Mouse (Mus musculus) heart, embryonic 16.5 days (tissue): Measurements from ENCODE around the gene Ccr6. TPM values are rescaled to one million over a fixed set of nuclear protein-coding genes. Genes with fewer than 3 reads are reported as not detected.
"Not testable (repeated sequence)": the region's sequence is repeated elsewhere in the genome, so short reads cannot be mapped to it uniquely, and the experiment has no call there.

ENCODE experiments used
- ATAC-seq: fragments of 200-750 bp; cut with Nextera tagmentation; replicated peaks from 2 replicates; pipeline ENCODE4 v1.8.0; 2017; ENCODE audit warnings: moderate number of reproducible peaks; ENCODE audit not compliant: insufficient read depth, low FRiP score; ENCODE audit errors: extremely low read depth
- H3K27ac ChIP-seq: fragments of 300-500 bp; sonication (generic); 2 replicates; pipeline ENCODE4 v1.5.1; 2014; ENCODE audit warnings: mild to moderate bottlenecking, low read length, control low read depth, moderate library complexity
- H3K27me3 ChIP-seq: fragments of 300-500 bp; sonication (generic); 2 replicates; pipeline ENCODE4 v1.6.1; 2014; ENCODE audit warnings: low read length, mixed read lengths; ENCODE audit not compliant: control insufficient read depth, insufficient read depth
- H3K36me3 ChIP-seq: fragments of 300-500 bp; sonication (generic); 2 replicates; pipeline ENCODE4 v1.6.1; 2014; ENCODE audit not compliant: control insufficient read depth, insufficient read depth
- H3K4me1 ChIP-seq: fragments of 300-500 bp; sonication (generic); 2 replicates; pipeline ENCODE4 v1.6.1; 2014; ENCODE audit warnings: low read length, mixed read lengths; ENCODE audit not compliant: control insufficient read depth, insufficient read depth
- H3K4me2 ChIP-seq: fragments of 300-500 bp; sonication (generic); 2 replicates; pipeline ENCODE4 v1.6.1; 2014; ENCODE audit warnings: low read depth, mild to moderate bottlenecking, control low read depth, low read length
- H3K4me3 ChIP-seq: fragments of 300-500 bp; sonication (generic); 2 replicates; pipeline ENCODE4 v1.5.1; 2014; ENCODE audit warnings: mild to moderate bottlenecking, control low read depth, low read length
- H3K9ac ChIP-seq: fragments of 300-500 bp; sonication (generic); 2 replicates; pipeline ENCODE4 v1.6.1; 2014; ENCODE audit warnings: low read length, control low read depth
- H3K9me3 ChIP-seq: fragments of 300-500 bp; sonication (generic); replicated peaks from 2 replicates; pipeline ENCODE4 v1.6.1; 2016; ENCODE audit warnings: low read length; ENCODE audit not compliant: control insufficient read depth
- WGBS: fragments of 180-500 bp; shearing (Covaris S2); extraction: QIAGEN DNeasy Blood & Tissue Kit; methylation state at CpG from one replicate; pipeline ENCODE4 v1.1.7; 2014; 5-methylcytosine and 5-hydroxymethylcytosine counted together
- polyA plus RNA-seq: library from polyadenylated mRNA; unstranded; fragments of >200 nt; fragmentation: Nextera tagmentation; extraction: Ambion mirVana; gene quantifications from 2 replicates; pipeline ENCODE4 v1.2.1, GENCODE M21; 2015

Gene Ccr6
- polyA plus RNA-seq: 0.46 and 0.64 TPM in 2 replicates

DNA sequence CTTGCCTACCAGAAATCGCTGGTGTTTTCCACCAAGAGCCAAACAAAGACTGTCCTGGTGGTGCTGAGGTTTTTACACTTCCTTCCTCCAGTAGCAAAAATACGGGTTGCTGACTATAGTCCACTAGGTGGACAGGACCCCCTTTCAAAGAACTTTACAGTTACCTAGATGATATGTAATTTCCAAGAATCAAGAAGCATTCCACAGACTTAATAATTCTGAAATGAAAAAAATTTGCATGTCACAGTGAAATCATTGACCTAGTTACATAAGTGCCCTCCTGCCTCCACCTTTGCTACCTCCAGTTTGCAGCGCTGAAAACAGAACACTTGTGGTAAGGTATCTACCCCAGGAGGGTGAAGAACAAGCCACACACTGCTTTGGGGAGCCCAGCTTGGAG lies at the start of gene Ccr6:
Ccr6 (plus strand) TSS at position 301 of the 400 bp plus-strand sequence.
- 67% methylated on average over 3 of the region's 3 CpGs for WGBS
- ATAC-seq: no peak
- H3K4me3 ChIP-seq: no peak within 1 kb of the TSS
- no peaks in the 10 kb centered on the region for H3K9me3 ChIP-seq
- H3K9ac ChIP-seq: no peak within 1 kb of the TSS
- H3K4me2 ChIP-seq: no peak within 1 kb of the TSS
- H3K27ac ChIP-seq: no peak within 1 kb of the TSS
- no peaks in the 10 kb centered on the region for H3K36me3 ChIP-seq
- no peaks in the 10 kb centered on the region for H3K4me1 ChIP-seq
- peaks cover 3% of the 10 kb centered on the region; the same call in 1 of the 2 replicates for H3K27me3 ChIP-seq

DNA sequence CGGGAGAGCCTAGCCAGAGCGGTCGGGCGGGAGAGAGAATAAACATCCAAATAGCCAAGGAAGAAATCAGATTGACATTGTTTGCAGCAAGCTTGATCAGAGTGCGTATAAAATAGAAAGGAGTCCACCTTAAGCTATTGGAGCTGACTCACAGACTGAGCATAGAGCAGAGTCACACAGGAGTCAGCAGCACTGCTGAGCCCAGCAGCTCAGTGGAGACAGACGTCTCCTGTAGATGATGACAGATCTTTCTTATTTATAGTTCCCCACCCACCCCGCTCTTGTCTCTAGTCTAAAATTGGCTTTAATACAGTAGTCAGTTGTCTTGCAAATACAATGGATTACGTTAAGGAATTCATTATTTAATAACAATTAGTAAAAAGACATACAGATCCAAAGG lies 42.2 kb upstream of the Ccr6 start:
- Histone ChIP-seq H3K9ac (no peak overlapping the region), H3K9me3 (no peaks in the 10 kb centered on the region), H3K36me3 (peaks cover 17% of the 10 kb centered on the region), H3K4me1 (peaks cover 7% of the 10 kb centered on the region), H3K27me3 (no peaks in the 10 kb centered on the region), H3K4me2 (no peak overlapping the region), H3K4me3 (no peak overlapping the region), H3K27ac (peak overlapping the region; percentile 71)
- 63% methylated on average over 8 of the region's 8 CpGs for WGBS
- ATAC-seq: 0 out of 2 replicates have a peak, but pooled peaks have one; percentile 45

DNA sequence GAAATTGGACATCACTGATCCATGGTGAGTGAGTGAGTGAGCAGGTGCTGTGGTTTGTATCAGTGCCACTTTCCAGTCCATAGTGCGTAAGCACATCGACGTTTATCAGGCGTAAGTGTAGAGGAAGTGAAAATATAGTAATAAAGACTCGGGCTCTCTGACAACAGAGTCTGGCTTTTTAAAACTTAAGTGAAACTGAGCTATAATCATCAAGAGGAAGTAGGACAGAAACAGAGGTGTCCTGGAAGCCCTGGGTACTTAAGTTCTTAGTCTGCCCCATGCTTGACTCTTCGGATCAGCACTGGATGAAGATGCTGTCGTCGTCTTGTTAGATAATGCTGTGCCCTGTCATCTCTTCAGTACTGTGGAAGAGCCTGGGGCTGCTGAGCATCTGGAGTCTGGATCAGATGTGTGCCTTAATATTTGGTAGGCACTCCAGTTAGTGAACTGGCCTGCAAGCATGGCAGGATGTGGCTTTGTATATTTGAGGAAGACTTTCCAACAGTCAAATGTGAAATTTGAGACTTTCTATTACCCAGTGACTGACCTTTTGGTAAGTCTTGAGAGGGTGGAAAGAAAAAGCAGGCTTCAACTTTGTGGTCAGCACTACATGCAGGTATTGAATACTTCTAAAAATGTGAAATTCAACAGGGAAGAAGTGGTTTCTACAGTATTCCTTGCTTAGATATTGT lies 40.0 kb upstream of the Ccr6 start:
- H3K4me3 ChIP-seq: no peak overlapping the region

DNA sequence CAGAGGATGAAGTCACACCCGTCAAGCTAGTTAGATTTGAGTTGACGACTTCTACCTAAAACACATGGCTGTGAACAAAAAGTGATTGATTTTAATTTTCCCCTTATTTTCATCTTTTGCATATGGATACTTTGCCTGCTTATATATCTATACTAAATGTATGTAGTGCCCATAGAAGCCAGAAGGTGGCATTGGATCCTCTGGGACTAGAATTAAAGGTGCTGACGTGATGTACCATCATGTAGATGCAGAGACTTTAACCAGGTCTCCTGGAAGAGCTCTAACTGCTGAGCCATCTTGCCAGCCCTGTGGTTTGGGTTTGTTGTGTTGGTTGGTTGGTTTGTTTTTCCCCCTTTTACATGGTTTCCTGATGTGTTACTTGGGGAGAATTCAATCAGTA lies 38.2 kb upstream of the Ccr6 start:
- Histone ChIP-seq H3K4me1 (peaks cover 7% of the 10 kb centered on the region), H3K27me3 (no peaks in the 10 kb centered on the region), H3K9me3 (no peaks in the 10 kb centered on the region), H3K9ac (no peak overlapping the region), H3K4me3 (no peak overlapping the region), H3K27ac (no peak overlapping the region), H3K4me2 (no peak overlapping the region), H3K36me3 (peaks cover 14% of the 10 kb centered on the region)
- 73% methylated on average over 3 of the region's 3 CpGs for WGBS
- no peak for ATAC-seq

More for the DNA sequence above, 40.0 kb upstream of the Ccr6 start:
- Histone ChIP-seq H3K4me1 (peaks cover 7% of the 10 kb centered on the region), H3K36me3 (peaks cover 14% of the 10 kb centered on the region), H3K27me3 (no peaks in the 10 kb centered on the region), H3K4me2 (no peak overlapping the region), H3K9ac (no peak overlapping the region), H3K9me3 (no peaks in the 10 kb centered on the region), H3K27ac (no peak overlapping the region)
- ATAC-seq: no peak
- 73% methylated on average over 8 of the region's 8 CpGs for WGBS

DNA sequence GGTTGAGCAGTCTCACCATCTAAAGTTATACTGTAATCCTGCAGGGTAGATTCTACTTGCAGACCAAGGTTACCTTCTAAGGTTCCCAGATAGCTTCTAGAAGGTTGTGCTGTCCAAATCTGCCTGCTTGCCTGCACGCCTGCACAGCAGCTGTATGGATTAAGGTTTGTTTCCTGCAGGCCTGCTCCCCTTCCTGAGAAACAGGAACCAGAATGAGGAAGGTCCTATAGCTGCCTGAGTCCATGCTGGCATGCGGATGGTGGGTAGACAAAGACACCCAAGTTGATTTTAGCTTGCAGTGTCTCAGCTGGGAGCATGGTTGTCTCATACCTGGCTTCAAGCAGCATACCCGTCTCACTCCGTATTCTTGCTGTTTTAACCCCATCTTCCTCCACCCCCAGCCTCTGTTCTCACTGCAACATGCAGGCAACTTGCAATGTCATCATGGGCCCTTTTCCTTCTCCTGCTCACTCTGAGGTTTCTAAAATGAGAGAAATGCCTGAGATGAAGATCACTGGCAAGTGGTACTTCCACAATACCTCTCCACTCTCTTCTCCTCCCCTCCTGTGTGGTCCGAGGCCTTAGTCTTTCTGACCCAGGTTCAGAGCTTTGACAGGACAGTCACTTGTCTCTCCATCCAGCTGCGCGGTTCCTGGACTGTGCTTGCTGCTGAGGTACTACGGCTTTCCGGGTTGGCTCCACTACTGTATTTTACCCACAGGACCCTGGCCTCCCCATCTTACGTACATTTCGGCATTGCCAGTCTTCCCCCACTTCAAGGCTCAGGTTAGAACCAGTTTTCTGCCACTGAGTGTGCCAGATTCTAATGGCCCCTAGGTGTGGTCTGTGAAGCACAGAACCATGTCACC lies 36.5 kb upstream of the Ccr6 start:
- WGBS: 85% methylated on average over 11 of the region's 11 CpGs
- Histone ChIP-seq H3K9me3 (no peaks in the 10 kb centered on the region), H3K27me3 (no peaks in the 10 kb centered on the region), H3K9ac (no peak overlapping the region), H3K36me3 (peaks cover 14% of the 10 kb centered on the region), H3K4me2 (no peak overlapping the region), H3K4me3 (no peak overlapping the region), H3K4me1 (0 out of 2 replicates have a peak, but pooled peaks cover 1% of the 10 kb centered on the region), H3K27ac (no peak overlapping the region)
- no peak for ATAC-seq

DNA sequence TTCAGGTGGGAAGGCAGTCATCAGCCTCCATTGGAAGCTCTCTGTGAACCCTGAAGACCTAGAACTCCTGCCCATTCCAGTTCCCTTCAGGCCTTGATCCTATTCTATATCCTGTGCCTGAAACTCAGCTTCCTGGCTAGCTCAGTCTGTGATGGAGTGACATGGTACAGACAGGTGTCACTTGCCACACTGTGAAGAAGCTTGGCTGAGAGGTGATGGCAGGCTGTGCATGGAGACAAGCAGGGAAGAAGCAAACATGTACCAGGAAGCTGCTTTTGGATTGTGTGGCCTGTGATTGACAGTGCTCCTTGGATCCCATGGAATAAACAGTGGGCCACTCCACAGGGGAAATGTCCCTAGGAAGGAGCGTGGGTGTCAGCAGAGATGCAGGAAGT lies 35.9 kb upstream of the Ccr6 start:
- Histone ChIP-seq H3K4me1 (no peaks in the 10 kb centered on the region), H3K4me2 (no peak overlapping the region), H3K9me3 (no peaks in the 10 kb centered on the region), H3K4me3 (no peak overlapping the region), H3K27ac (no peak overlapping the region), H3K36me3 (peaks cover 8% of the 10 kb centered on the region), H3K27me3 (no peaks in the 10 kb centered on the region), H3K9ac (no peak overlapping the region)
- WGBS: 50% methylated on average over 1 of the region's 1 CpGs
- ATAC-seq: no peak

DNA sequence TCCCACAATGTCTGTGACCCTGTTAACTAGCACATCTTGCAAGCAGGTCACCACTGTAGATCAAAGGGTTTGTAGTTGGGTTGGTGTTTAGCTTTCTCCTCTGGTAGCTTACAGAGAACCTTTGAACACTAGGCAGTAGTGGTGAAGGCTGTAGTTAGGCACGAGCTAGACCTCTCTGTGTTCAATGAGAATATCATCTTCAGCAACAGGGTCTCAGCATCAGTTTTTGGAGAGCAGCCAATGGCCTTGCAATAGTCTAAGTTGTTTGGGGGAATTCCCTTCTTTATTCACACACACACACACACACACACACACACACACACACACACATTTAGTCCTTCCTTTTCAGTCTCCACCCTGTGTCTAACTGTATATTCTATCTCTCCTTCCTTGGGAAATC lies 32.4 kb upstream of the Ccr6 start:
- no peak for ATAC-seq
- WGBS: 67% methylated on average over 1 of the region's 1 CpGs

DNA sequence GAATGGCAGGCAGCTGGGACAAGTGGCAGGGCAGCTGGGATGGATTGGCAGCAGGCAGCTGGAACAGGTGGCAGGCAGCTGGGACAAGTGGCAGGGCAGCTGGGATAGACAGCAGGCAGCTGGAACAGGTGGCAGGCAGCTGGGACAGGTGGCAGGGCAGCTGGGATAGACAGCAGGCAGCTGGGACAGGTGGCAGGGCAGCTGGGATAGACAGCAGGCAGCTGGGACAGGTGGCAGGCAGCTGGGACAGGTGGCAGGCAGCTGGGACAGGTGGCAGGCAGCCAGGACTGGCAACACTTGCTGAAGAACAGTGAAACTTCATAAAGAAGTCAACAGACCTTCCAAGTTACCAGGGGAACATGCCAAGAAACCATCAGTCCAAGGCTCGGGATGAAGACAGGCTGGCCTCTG lies 30.6 kb upstream of the Ccr6 start:
- ATAC-seq: not testable (repeated sequence)

More for the DNA sequence above, 32.4 kb upstream of the Ccr6 start:
- H3K27me3 ChIP-seq: no peaks in the 10 kb centered on the region
- H3K9me3 ChIP-seq: no peaks in the 10 kb centered on the region
- H3K4me2 ChIP-seq: no peak overlapping the region
- H3K27ac ChIP-seq: no peak overlapping the region
- no peaks in the 10 kb centered on the region for H3K4me1 ChIP-seq
- H3K9ac ChIP-seq: no peak overlapping the region
- no peaks in the 10 kb centered on the region for H3K36me3 ChIP-seq
- H3K4me3 ChIP-seq: no peak overlapping the region

DNA sequence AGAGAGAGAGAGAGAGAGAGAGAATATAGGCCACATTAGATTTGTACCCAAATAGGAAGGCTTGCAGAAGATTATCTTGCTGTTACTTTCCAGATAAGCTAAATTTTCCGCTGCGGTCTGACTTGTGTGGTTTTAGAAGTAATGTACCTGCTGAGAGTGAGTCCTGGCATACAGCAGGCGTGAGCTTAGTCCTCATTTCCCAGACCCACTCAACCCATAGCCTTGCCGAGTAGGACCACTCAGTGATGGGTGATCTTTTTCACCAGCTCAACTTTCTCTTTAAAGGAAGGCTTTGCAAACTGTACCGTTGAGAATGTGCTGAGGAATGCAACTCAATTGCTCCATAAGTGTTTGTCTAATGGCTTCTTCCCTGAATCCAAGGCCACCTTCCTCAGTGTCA lies 29.2 kb upstream of the Ccr6 start:
- Histone ChIP-seq H3K9ac (no peak overlapping the region), H3K4me3 (no peak overlapping the region), H3K9me3 (no peaks in the 10 kb centered on the region), H3K27me3 (no peaks in the 10 kb centered on the region), H3K4me1 (no peaks in the 10 kb centered on the region), H3K27ac (no peak overlapping the region), H3K36me3 (no peaks in the 10 kb centered on the region), H3K4me2 (no peak overlapping the region)
- no peak for ATAC-seq
- WGBS: 61% methylated on average over 5 of the region's 5 CpGs

More for the DNA sequence above, 30.6 kb upstream of the Ccr6 start:
- H3K4me3 ChIP-seq, H3K4me1 ChIP-seq, H3K27me3 ChIP-seq, H3K27ac ChIP-seq, H3K9me3 ChIP-seq, H3K9ac ChIP-seq, H3K36me3 ChIP-seq, H3K4me2 ChIP-seq: not testable (repeated sequence)
- 50% methylated on average over 1 of the region's 1 CpGs for WGBS
